Mouse (Mus musculus) limb, embryonic 15.5 days (tissue): ENCODE results near the gene Ascl2. TPM values are rescaled to one million over a fixed set of nuclear protein-coding genes. Genes with fewer than 3 reads are reported as not detected.

Source experiments
- ATAC-seq: fragments of 200-750 bp; cut with Nextera tagmentation; 2 replicates; pipeline ENCODE4 v1.8.0; 2017; ENCODE audit warnings: low read depth, moderate TSS enrichment; ENCODE audit not compliant: insufficient number of reproducible peaks, low FRiP score, low TSS enrichment
- H3K27ac ChIP-seq: fragments of 300-500 bp; sonication (generic); 2 replicates; pipeline ENCODE4 v1.5.1; 2015; ENCODE audit warnings: moderate library complexity, mild to moderate bottlenecking, inconsistent platforms
- H3K27me3 ChIP-seq: fragments of 300-500 bp; sonication (generic); 2 replicates; pipeline ENCODE4 v1.6.1; 2015; ENCODE audit warnings: inconsistent platforms
- H3K36me3 ChIP-seq: fragments of 300-500 bp; sonication (generic); 2 replicates; pipeline ENCODE4 v1.6.1; 2015; ENCODE audit warnings: inconsistent platforms
- H3K4me1 ChIP-seq: fragments of 300-500 bp; sonication (generic); 2 replicates; pipeline ENCODE4 v1.6.1; 2015; ENCODE audit warnings: inconsistent platforms
- H3K4me2 ChIP-seq: fragments of 300-500 bp; sonication (generic); 2 replicates; pipeline ENCODE4 v1.6.1; 2015; ENCODE audit warnings: mild to moderate bottlenecking, inconsistent platforms
- H3K4me3 ChIP-seq: fragments of 300-500 bp; sonication (generic); 2 replicates; pipeline ENCODE4 v1.5.1; 2015; ENCODE audit warnings: mild to moderate bottlenecking, inconsistent platforms
- H3K9ac ChIP-seq: fragments of 300-500 bp; sonication (generic); 2 replicates; pipeline ENCODE4 v1.6.1; 2015; ENCODE audit warnings: inconsistent platforms
- H3K9me3 ChIP-seq: fragments of 300-500 bp; sonication (generic); 2 replicates; pipeline ENCODE4 v1.6.1; 2016; ENCODE audit warnings: inconsistent platforms
- WGBS: fragments of 180-500 bp; shearing (Covaris S2); methylation state at CpG from one replicate; pipeline ENCODE4 v1.1.7; 2015; 5-methylcytosine and 5-hydroxymethylcytosine counted together
- polyA plus RNA-seq: library from polyadenylated mRNA; unstranded; fragments of >200 nt; fragmentation: Nextera tagmentation; extraction: Ambion mirVana; gene quantifications from 2 replicates; pipeline ENCODE4 v1.2.1, GENCODE M21; 2015

The Ascl2 gene
- polyA plus RNA-seq, 1 experiment from 2014 or later = 1.8 TPM

GRCm38 (mm10) chr7:143008370-143008926 is 39.4 kb upstream of the Ascl2 start:
- Histone ChIP-seq H3K9me3 (no peaks in the 10 kb centered on the region), H3K4me2 (peak overlapping the region; percentile 21; the same call in 1 of the 2 replicates), H3K27ac (peak overlapping the region; percentile 98), H3K4me3 (peak overlapping the region; percentile 11; the same call in 1 of the 2 replicates), H3K9ac (no peak overlapping the region), H3K4me1 (peaks cover 58% of the 10 kb centered on the region), H3K36me3 (no peaks in the 10 kb centered on the region), H3K27me3 (no peaks in the 10 kb centered on the region)
- ATAC-seq = peak; percentile 79
- WGBS = 19% methylated on average over 8 of the region's 8 CpGs

DNA sequence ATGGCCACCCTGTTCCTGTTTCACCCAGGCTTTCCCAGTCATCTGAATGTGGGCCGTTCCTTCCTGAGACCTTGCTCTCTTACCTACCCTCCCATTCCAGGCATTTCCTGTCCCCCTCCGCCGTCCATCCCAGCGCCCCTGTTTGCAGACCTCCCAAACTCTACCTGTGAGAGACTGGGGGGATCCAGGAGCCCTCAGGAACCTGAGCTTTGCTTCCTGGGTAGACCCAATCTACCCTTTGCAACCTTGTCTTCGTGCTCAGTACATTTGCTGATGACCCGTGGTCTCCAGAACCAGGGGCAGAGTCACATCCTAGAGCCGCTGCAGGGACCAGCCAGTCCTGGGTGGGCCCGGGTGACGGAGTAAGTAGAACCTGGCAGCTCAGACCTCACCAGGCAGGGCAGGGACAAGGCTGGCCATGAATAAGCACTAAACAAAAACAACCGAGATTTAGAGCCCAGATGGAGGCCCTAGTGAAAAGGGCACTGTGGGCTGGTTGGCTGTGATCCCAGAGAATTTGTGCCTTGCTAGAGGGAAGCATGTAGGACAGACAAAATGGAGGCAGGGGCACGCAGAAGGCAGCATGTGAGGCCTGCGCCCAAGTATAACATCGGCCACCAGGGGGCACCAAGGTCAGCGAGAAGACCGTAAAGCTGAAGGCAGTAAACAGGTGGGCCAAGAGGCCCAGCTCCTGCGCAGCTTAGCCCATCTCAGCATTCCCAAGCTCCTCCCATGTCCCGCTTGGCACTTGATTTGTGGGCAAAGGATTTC is 38.7 kb upstream of the Ascl2 start:
- peak; percentile 82 for ATAC-seq
- no peaks in the 10 kb centered on the region for H3K27me3 ChIP-seq
- peak overlapping the region; percentile 21; the same call in 1 of the 2 replicates for H3K4me2 ChIP-seq
- peak overlapping the region; percentile 11; the same call in 1 of the 2 replicates for H3K4me3 ChIP-seq
- H3K9me3 ChIP-seq = no peaks in the 10 kb centered on the region
- peaks cover 61% of the 10 kb centered on the region for H3K4me1 ChIP-seq
- H3K9ac ChIP-seq = no peak overlapping the region
- no peaks in the 10 kb centered on the region for H3K36me3 ChIP-seq
- 30% methylated on average over 17 of the region's 17 CpGs for WGBS
- peak overlapping the region; percentile 98 for H3K27ac ChIP-seq

DNA sequence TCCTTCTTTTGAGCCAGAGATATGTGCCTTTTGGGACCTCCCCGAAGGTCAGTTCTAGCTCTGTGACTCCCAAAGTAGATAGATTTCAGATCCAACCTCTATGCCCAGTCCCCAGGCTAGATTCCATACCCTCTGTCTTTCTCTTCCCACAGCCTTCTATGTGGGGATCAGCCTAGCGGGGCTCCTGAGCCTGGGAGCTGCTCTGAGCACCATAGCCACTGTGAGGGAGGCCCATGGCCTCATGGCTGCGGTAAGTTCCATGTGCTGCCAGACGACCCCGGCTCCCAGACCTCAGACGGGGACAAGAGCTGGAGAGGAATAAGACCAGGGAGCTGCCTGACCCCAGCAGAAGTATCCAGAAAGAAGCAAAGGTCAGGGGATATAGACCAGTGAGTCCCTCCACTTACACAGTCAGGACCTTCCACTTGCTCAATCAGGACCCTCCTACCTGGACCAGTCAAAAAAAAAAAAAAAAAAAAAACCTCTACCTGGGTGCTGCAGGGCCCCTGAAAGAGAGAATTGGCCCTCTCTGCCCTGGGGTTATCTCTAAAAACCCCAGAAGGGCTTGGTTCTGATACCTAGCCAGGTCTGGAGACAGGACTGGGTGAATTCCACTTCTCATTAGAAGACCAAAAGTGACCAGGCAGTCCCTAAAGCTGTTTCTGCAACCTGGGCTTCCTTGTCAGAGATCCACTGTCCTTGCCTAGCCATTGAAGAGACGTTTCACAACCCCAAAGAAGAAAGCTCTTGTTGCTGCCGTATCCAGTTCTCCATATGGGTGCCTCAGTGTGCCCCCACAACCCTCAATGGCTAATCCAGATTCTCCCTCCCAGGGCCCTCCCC is 37.9 kb upstream of the Ascl2 start:
- 76% methylated on average over 8 of the region's 8 CpGs for WGBS
- no peaks in the 10 kb centered on the region for H3K9me3 ChIP-seq
- no peak overlapping the region for H3K9ac ChIP-seq
- H3K4me3 ChIP-seq = 0 out of 2 replicates have a peak overlapping the region, but pooled peaks have one; percentile 7
- H3K36me3 ChIP-seq = no peaks in the 10 kb centered on the region
- no peak for ATAC-seq
- H3K4me1 ChIP-seq = peaks cover 63% of the 10 kb centered on the region
- peak overlapping the region; percentile 21; the same call in 1 of the 2 replicates for H3K4me2 ChIP-seq
- peak overlapping the region; percentile 98 for H3K27ac ChIP-seq
- H3K27me3 ChIP-seq = no peaks in the 10 kb centered on the region

GRCm38 (mm10) chr7:143006097-143006755 is 37.2 kb upstream of the Ascl2 start:
- H3K27me3 ChIP-seq = no peaks in the 10 kb centered on the region
- peaks cover 59% of the 10 kb centered on the region for H3K4me1 ChIP-seq
- no peaks in the 10 kb centered on the region for H3K9me3 ChIP-seq
- no peak overlapping the region; the same call in 1 of the 2 replicates for H3K4me2 ChIP-seq
- peak overlapping the region; percentile 98 for H3K27ac ChIP-seq
- no peak overlapping the region for H3K4me3 ChIP-seq
- no peaks in the 10 kb centered on the region for H3K36me3 ChIP-seq
- H3K9ac ChIP-seq = no peak overlapping the region
- WGBS = 68% methylated on average over 2 of the region's 2 CpGs
- ATAC-seq = no peak

DNA sequence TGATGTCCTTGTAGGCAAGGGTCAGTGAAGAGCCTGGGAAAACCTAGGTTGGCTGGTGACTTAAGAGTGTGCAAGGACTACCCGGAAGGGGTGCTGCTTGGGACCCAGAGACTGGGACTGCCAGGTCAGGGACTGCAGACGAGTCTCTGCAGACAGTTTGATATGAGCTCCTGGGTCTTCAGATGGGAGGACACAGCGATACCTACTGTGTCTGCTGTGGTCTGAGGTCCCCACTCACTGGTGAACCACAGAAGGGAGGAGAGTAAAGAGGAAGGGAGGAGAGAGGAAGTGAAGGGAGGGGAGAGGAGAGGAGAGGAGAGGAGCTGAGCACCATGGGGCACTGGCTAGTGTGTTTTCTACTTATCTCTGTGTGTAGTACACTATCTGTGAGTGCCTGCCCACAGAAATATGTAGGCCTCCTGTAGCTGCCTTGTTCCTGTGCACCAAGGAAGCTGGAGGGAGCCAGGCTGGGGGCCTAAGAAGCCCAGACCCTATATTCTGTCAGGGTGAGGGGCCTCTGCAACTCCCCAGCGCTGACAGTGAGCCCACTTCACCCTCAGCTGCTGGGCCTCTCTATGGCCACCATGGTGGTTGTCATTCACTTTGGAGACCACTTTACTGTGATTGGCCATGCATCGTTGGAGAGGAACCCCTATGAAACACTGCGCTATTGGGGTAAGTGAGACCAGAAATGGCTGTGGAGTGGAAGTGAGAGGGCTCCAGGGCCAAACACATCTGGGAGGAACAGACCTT is 36.5 kb upstream of the Ascl2 start:
- peaks cover 54% of the 10 kb centered on the region for H3K4me1 ChIP-seq
- no peaks in the 10 kb centered on the region for H3K27me3 ChIP-seq
- H3K4me3 ChIP-seq = no peak overlapping the region
- ATAC-seq = no peak
- no peak overlapping the region for H3K4me2 ChIP-seq
- no peaks in the 10 kb centered on the region for H3K36me3 ChIP-seq
- H3K9ac ChIP-seq = no peak overlapping the region
- H3K27ac ChIP-seq = peak overlapping the region; percentile 98
- 89% methylated on average over 6 of the region's 6 CpGs for WGBS
- no peaks in the 10 kb centered on the region for H3K9me3 ChIP-seq

- H3K27ac ChIP-seq = peak within 1 kb of the TSS; percentile 98
- no peak within 1 kb of the TSS for H3K4me3 ChIP-seq
- H3K4me2 ChIP-seq = no peak within 1 kb of the TSS
- no peaks in the 10 kb centered on the region for H3K36me3 ChIP-seq
- no peak for ATAC-seq
- 78% methylated on average over 4 of the region's 4 CpGs for WGBS
- H3K9ac ChIP-seq = no peak within 1 kb of the TSS
- H3K27me3 ChIP-seq = no peaks in the 10 kb centered on the region
- H3K4me1 ChIP-seq = peaks cover 47% of the 10 kb centered on the region
- no peaks in the 10 kb centered on the region for H3K9me3 ChIP-seq
Observed at GRCm38 (mm10) chr7:143004727-143005343, 35.8 kb upstream of the Ascl2 start, which contains the start of gene Tspan32. Tspan32 (plus strand) TSS chr7:143005046.

DNA sequence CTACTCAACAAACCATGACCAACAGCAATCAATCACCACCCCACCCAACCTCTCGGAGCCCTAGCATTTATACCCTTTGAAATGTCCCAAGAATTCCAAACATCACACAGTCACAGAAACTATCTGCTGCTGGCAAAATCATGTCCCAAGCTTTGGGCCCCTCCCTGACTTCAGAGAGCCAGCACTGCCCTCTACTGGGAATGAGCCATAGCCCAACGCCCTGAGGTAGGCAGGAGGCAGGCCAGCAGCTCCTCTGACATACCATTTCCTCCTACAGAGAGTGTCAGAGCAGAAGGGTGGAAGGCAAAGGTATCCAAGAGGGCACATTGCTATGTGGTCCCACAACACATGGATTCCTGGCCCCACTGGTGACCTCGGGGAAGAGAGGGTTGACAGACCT is 33.6 kb upstream of the Ascl2 start:
- no peak for ATAC-seq
- H3K36me3 ChIP-seq = no peaks in the 10 kb centered on the region
- H3K4me1 ChIP-seq = peaks cover 35% of the 10 kb centered on the region
- WGBS = 26% methylated on average over 3 of the region's 3 CpGs
- H3K9ac ChIP-seq = no peak overlapping the region
- no peaks in the 10 kb centered on the region for H3K27me3 ChIP-seq
- no peak overlapping the region for H3K4me2 ChIP-seq
- no peak overlapping the region for H3K27ac ChIP-seq
- no peak overlapping the region for H3K4me3 ChIP-seq
- no peaks in the 10 kb centered on the region for H3K9me3 ChIP-seq

GRCm38 (mm10) chr7:142997403-142998150 is 28.5 kb upstream of the Ascl2 start:
- no peak overlapping the region for H3K4me3 ChIP-seq
- no peaks in the 10 kb centered on the region for H3K36me3 ChIP-seq
- H3K4me2 ChIP-seq = no peak overlapping the region
- no peak overlapping the region for H3K9ac ChIP-seq
- H3K27me3 ChIP-seq = no peaks in the 10 kb centered on the region
- no peaks in the 10 kb centered on the region for H3K9me3 ChIP-seq
- WGBS = 23% methylated on average over 3 of the region's 3 CpGs
- H3K27ac ChIP-seq = no peak overlapping the region
- ATAC-seq = no peak
- peaks cover 11% of the 10 kb centered on the region for H3K4me1 ChIP-seq

DNA sequence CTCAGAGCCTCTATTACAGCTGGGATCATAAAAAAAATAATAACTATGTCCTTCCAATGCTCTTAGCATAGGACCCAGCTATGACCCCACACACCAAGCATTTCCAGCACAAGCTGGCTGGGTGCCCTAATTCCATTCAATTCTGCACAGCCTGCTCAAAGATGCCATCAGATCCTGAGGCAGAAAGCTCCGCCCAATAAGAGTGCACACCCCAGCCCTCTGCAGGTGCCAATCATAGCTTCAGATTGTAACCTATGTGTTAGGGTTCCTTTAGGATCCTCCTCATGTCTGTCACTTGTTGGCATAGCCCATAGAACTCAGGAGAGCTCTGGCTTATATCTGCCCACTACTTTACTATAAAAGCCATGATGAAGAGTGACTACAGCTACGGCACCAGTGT is 27.9 kb upstream of the Ascl2 start:
- Histone ChIP-seq H3K9me3 (no peaks in the 10 kb centered on the region), H3K4me2 (no peak overlapping the region), H3K27me3 (no peaks in the 10 kb centered on the region), H3K36me3 (no peaks in the 10 kb centered on the region), H3K4me1 (peaks cover 11% of the 10 kb centered on the region), H3K9ac (no peak overlapping the region), H3K27ac (no peak overlapping the region), H3K4me3 (no peak overlapping the region)
- ATAC-seq = no peak
- WGBS = 79% methylated on average over 2 of the region's 2 CpGs

GRCm38 (mm10) chr7:142995630-142996338 is 26.7 kb upstream of the Ascl2 start:
- no peak overlapping the region for H3K9ac ChIP-seq
- H3K27ac ChIP-seq = no peak overlapping the region
- H3K27me3 ChIP-seq = no peaks in the 10 kb centered on the region
- H3K9me3 ChIP-seq = no peaks in the 10 kb centered on the region
- WGBS = 57% methylated on average over 3 of the region's 3 CpGs
- no peaks in the 10 kb centered on the region for H3K36me3 ChIP-seq
- no peak overlapping the region for H3K4me2 ChIP-seq
- peaks cover 11% of the 10 kb centered on the region for H3K4me1 ChIP-seq
- no peak for ATAC-seq
- no peak overlapping the region for H3K4me3 ChIP-seq
